Mouse (Mus musculus) WW6 (cell line): ENCODE data around the gene Gm9602.
"Not testable (repeated sequence)": the region's sequence is repeated elsewhere in the genome, so short reads cannot be mapped to it uniquely, and the experiment has no call there.

Experiments
- DNase-seq: peaks from one replicate; pipeline ENCODE4 v3.0.0-alpha.2; 2013; ENCODE audit warnings: low read depth, low spot score

The Gm9602 gene

DNA sequence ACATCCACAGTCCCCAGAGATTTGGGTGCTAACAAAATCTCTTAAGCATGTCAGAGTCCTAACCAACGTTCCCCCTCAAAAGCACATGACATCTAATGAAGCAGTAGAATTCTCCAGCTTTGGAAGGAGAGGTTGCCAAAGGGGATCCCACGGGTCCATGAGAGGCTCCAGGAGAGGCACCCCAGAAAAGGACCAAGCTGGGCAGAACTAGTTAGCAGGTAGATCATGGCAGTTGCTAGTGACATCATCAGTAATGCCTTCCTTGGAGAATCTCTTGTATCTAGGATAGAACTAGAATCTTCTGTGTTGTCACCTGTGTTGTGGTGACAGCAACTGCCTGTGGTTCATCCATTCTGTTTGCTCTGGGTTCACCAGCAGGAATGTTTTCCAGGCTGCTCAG, at the start of gene Gm9602:
Gm9602 (plus strand) TSS at position 301 of the 400 bp plus-strand sequence.
- not testable (repeated sequence) for DNase-seq

DNA sequence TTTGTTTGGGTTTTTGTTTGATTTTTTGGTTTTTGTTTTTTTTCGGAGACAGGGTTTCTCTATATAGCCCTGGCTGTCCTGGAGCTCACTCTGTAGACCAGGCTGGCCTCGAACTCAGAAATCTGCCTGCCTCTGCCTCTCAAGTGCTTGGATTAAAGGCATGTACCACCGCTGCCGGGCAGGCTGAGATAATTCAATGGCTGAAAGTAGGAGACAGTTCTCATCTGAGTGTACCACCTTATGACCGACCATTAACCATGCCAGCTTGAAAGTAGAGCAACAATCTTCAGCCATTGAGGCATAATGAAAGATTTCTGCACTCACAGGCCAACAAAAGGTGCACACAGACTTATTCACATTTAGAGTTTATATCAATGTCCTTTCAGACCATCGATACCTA, 30.3 kb downstream of the Gm9602 start:
- DNase-seq = not testable (repeated sequence)

DNA sequence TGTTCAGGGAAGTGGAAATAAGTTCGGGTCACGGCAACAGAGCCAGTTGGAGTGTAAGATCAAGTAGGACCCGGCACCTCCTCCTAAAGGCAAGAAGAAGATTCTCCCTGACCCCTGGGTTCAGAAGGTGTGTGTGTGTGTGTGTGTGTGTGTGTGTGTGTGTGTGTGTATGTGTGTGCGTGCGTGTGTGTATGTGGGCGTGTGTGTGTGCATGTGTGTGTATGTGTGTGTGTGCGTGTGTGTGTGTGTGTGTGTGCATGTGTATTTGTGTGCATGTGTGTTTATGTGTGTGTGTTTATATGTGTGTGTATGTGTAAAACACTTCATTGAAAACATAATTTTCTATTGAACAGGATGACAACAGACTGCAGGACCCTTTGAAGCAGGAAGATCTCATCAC, 45.8 kb downstream of the Gm9602 start:
- not testable (repeated sequence) for DNase-seq
